Mouse (Mus musculus) urinary bladder, postnatal 36 days (tissue): ENCODE results near the gene Cyba.

ENCODE experiments used
- DNase-seq, 2 experiments: peaks; one replicate each; pipeline ENCODE4 v3.0.0; 2022; ENCODE audit warnings: low spot score in 2 of 2, mixed read lengths in 1 of 2

Gene Cyba

GRCm38 (mm10) chr8:122432443-122433268 is at the start of gene Cyba:
Gene Cyba, minus strand, starts transcription at chr8:122432930.
- peak; percentile 56 to 75 for DNase-seq

- DNase-seq: no peak
These were observed 49.7 kb upstream of the Cyba start for GRCm38 (mm10) chr8:122482448-122482847.

- DNase-seq: peak; percentile 87 to 89
These were observed 43.0 kb upstream of the Cyba start, which contains the start of the genes Rnf166 and Ctu2 for GRCm38 (mm10) chr8:122475580-122476320. Gene Rnf166, minus strand, starts transcription at chr8:122476064. Gene Ctu2, plus strand, starts transcription at chr8:122476143.

GRCm38 (mm10) chr8:122474951-122475560 is 42.3 kb upstream of the Cyba start:
- DNase-seq: peak in 1 of 2 experiments; percentile 35

- no peak for DNase-seq
These were observed 41.2 kb upstream of the Cyba start for GRCm38 (mm10) chr8:122473911-122474421.

- DNase-seq: no peak
These were observed 38.0 kb upstream of the Cyba start for GRCm38 (mm10) chr8:122470691-122471090.

- no peak for DNase-seq
These were observed 37.2 kb upstream of the Cyba start for GRCm38 (mm10) chr8:122469965-122470364.

GRCm38 (mm10) chr8:122469407-122469806 is 36.7 kb upstream of the Cyba start:
- no peak for DNase-seq

GRCm38 (mm10) chr8:122467816-122468215 is 35.1 kb upstream of the Cyba start:
- no peak for DNase-seq

- DNase-seq: no peak
These were observed 32.3 kb upstream of the Cyba start for GRCm38 (mm10) chr8:122464985-122465384.

GRCm38 (mm10) chr8:122463651-122464640 is 31.2 kb upstream of the Cyba start:
- peak in 1 of 2 experiments; percentile 58 for DNase-seq

- no peak for DNase-seq
These were observed 29.8 kb upstream of the Cyba start for GRCm38 (mm10) chr8:122462510-122462909.

- DNase-seq: no peak
These were observed 28.9 kb upstream of the Cyba start for GRCm38 (mm10) chr8:122461473-122462148.

GRCm38 (mm10) chr8:122460524-122461472 is 28.1 kb upstream of the Cyba start, which contains the start of gene Snai3:
Gene Snai3, minus strand, starts transcription at chr8:122460733.
- peak; percentile 64 to 65 for DNase-seq

- no peak for DNase-seq
These were observed 27.3 kb upstream of the Cyba start for GRCm38 (mm10) chr8:122459990-122460389.

- no peak for DNase-seq
These were observed 26.6 kb upstream of the Cyba start for GRCm38 (mm10) chr8:122459218-122459900.

GRCm38 (mm10) chr8:122457171-122457570 is 24.4 kb upstream of the Cyba start:
- peak; percentile 48 to 63 for DNase-seq

GRCm38 (mm10) chr8:122454409-122454808 is 21.7 kb upstream of the Cyba start:
- no peak for DNase-seq
